Comparison of ENCODE assay signal across 1 mouse cellular context in the genomic region with DNA sequence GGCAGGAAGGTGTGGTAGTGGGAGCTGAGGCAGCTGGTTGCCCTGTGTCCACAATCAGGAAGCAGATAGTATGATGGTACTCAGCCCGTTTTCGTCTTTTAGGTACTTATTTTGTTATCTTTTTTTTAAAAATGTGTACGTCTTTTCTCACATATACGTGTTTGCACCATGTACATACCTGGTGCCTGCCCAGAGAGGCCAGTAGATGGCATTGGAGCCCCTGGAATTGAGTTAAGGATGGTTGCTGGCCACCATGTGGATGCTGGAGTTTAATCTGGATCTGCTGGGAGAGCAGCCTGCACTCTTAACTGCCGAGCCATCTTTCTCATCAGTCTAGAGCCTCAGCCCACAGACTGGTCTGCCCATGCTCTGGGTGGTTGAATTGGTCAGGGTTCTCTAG.
TF ChIP-seq lines count a peak whose summit lies in the region.

No protein-coding gene starts in this region.

TF ChIP-seq in CH12.LX, 34 proteins besides CTCF, POLR2A, EP300 and RAD21:
- TF ChIP-seq SIN3A (IDR thresholded peaks at IDR 0.05; ENCODE audit: low read length) (no peak), SMC3 (IDR thresholded peaks at IDR 0.05; ENCODE audit: low read depth, low read length) (peak; percentile 25)
